Mouse (Mus musculus) spleen, adult 2 months (tissue): Measurements from ENCODE around the gene 2610008E11Rik. TPM values are rescaled to one million over a fixed set of nuclear protein-coding genes. Genes with fewer than 3 reads are reported as not detected.

Source experiments
- DNase-seq, 2 experiments: peaks; one replicate each; pipeline versions ENCODE4 v3.0.0 to v3.0.0-alpha.2; 2012 to 2021; ENCODE audit warnings: low spot score in 2 of 2, low read depth in 1 of 2
- H3K27ac ChIP-seq: fragments of 200-500 bp; 2 replicates; pipeline ENCODE4 v1.5.1; 2012; ENCODE audit warnings: low read length, inconsistent platforms; ENCODE audit not compliant: insufficient read depth
- H3K27me3 ChIP-seq: fragments of 200-500 bp; 2 replicates; pipeline ENCODE4 v1.6.1; 2012; ENCODE audit warnings: mild to moderate bottlenecking, moderate library complexity, low read length, inconsistent platforms; ENCODE audit not compliant: control insufficient read depth, insufficient read depth
- H3K36me3 ChIP-seq: fragments of 200-500 bp; 2 replicates; pipeline ENCODE4 v1.6.1; 2012; ENCODE audit warnings: mild to moderate bottlenecking, low read length, inconsistent platforms; ENCODE audit not compliant: control insufficient read depth, insufficient read depth
- H3K4me1 ChIP-seq: fragments of 200-500 bp; 2 replicates; pipeline ENCODE4 v1.6.1; 2011; ENCODE audit warnings: inconsistent platforms; ENCODE audit not compliant: control insufficient read depth, insufficient read depth, insufficient read length
- H3K4me3 ChIP-seq: fragments of 200-500 bp; 2 replicates; pipeline ENCODE4 v1.5.1; 2011; ENCODE audit warnings: mild to moderate bottlenecking, inconsistent platforms; ENCODE audit not compliant: insufficient read depth, insufficient read length; ENCODE audit errors: extremely low read depth
- CTCF ChIP-seq: fragments of 200-500 bp; IDR thresholded peaks from 2 replicates; pipeline ENCODE4 v1.5.1; 2011; ENCODE audit warnings: mild to moderate bottlenecking, inconsistent platforms; ENCODE audit not compliant: insufficient read depth, insufficient read length, insufficient replicate concordance; ENCODE audit errors: extremely low read depth
- POLR2A ChIP-seq: fragments of 200-500 bp; IDR thresholded peaks from 2 replicates; pipeline ENCODE4 v1.6.1; 2011; ENCODE audit warnings: low read depth, low read length, inconsistent platforms
- WGBS: fragments of 180-500 bp; shearing (Covaris S2); methylation state at CpG from one replicate; pipeline ENCODE4 v1.1.7; 2018; 5-methylcytosine and 5-hydroxymethylcytosine counted together
- polyA plus RNA-seq: library from polyadenylated mRNA; depleted of rRNA; stranded (reverse); fragments of >200 nt; gene quantifications from 2 replicates; pipeline ENCODE4 v1.2.3, GENCODE M21; 2012; rRNA removed

2610008E11Rik gene
- polyA plus RNA-seq = 0.84 and 0.94 TPM in 2 replicates

DNA sequence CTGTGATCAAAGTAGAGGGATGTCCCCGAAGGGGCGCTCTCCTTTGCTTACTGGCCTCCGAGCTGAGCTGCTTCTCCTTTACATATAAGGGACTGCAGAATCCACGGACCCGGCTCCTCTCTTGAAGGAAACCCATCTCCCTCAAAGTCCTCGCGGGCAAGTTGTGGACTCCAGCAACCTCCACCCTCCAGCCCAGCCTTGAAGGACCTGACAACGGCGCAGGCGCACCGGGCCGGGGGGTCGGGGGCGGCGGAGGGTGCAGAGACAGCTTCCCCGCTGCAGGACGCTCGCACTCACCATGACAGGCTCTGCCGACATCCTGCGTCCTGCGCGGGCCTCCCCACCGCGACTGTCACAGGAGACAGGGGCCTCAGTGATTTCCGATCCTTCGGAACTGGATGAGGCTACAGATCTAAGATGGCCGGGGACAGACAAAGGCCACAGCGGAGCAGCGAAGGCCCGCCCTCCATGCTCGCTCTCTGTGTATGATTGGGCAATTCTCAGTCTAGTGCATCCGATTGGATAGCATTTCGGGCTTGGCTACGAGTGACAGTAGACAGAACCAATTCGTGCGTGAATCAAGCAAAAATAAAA lies at the start of gene 2610008E11Rik:
2610008E11Rik (minus strand) TSS at position 440 of the 594 bp plus-strand sequence.
- peak within 1 kb of the TSS; percentile 97 for H3K4me3 ChIP-seq
- under 1% methylated on average over 36 of the region's 36 CpGs for WGBS
- TF ChIP-seq POLR2A (no peak), CTCF (no peak)
- peaks cover under 1% of the 10 kb centered on the region; the same call in 1 of the 2 replicates for H3K36me3 ChIP-seq
- H3K27ac ChIP-seq = peak within 1 kb of the TSS; percentile 90
- H3K27me3 ChIP-seq = no peaks in the 10 kb centered on the region
- no peaks in the 10 kb centered on the region for H3K4me1 ChIP-seq
- DNase-seq = peak; percentile 87 to 94

DNA sequence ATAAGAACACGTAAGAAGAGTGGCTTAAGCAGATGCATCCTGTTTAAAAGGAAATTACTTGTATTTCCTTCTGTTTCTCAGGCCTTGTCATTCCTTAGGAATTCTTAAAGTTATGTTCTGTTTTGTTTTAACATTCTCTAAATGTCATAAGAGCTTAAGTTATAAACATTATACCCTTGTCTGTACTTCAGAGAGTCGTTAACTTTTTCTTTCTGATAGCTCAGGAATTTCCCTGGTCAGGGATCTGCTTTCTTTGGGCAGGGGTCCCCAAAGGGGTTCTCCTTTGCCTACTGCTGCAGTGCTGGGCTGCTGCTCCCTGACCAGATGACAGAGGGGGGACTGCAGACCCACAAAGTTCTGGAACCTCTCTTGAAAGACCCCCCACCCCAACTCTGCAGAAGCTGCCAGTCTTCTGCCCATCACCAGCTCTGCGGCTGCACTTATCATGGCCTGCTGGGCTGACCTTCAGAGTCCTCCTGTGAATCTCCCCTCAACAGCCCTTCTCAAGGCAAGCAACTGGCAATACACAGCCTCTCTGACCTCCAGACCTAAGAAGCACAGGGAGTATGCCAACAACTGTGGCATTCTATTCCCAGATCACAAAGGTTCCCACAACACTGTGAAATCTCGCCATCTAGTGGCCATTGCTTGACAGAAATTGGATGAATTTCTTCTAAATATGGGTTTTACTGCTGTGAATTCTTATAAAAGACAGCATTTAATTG lies 18.9 kb upstream of the 2610008E11Rik start:
- Histone ChIP-seq H3K27ac (no peak overlapping the region), H3K4me1 (no peaks in the 10 kb centered on the region), H3K4me3 (no peak overlapping the region), H3K36me3 (no peaks in the 10 kb centered on the region), H3K27me3 (no peaks in the 10 kb centered on the region)
- DNase-seq = peak in 1 of 2 experiments; percentile 19
- WGBS = 38% methylated on average over 4 of the region's 4 CpGs
- TF ChIP-seq CTCF = peak; percentile 32; the same call in 1 of the 2 replicates
- TF ChIP-seq POLR2A = no peak

DNA sequence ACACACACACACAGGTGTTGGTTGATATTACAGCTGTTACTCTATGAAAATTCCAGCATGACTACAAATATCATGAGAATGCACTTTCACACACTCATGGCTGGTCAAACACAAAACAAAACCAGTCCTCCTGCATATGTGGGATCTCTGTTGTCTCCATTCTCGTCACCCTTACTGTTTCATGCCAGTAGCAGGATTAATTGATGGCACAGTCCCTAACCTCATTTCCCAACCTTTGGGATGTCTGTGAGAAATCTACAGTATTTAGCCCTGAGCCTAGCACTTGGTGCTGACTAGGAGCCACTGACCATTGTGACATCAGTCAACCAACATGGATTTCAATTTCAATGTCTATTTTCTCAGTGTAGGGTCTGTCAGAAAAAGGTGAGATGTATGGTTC lies 17.7 kb upstream of the 2610008E11Rik start:
- Histone ChIP-seq H3K36me3 (no peaks in the 10 kb centered on the region), H3K4me1 (no peaks in the 10 kb centered on the region), H3K27ac (no peak overlapping the region), H3K27me3 (no peaks in the 10 kb centered on the region), H3K4me3 (no peak overlapping the region)
- no peak for DNase-seq
- TF ChIP-seq POLR2A (no peak), CTCF (no peak)
- WGBS = 71% methylated on average over 1 of the region's 1 CpGs

DNA sequence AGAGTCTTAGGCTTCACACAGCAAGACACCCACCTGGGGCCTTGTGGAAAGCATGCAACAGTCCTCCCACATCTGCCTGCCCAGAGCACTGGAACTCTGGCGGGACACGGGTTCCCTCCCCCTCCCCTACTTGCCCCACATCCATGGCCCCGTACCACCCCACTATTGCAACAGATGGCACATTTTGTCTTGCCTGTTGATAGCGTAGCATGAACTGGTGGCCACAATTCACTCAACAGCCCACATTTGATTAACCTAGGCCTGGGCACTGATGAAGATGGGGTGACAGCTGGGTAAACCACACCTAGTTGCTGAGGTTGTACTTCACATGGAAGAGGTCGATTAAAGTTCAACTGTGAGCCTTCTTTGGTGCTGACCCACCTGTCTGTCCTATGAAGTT lies 13.1 kb upstream of the 2610008E11Rik start:
- DNase-seq = no peak
- Histone ChIP-seq H3K27me3 (no peaks in the 10 kb centered on the region), H3K4me1 (no peaks in the 10 kb centered on the region), H3K4me3 (no peak overlapping the region), H3K27ac (no peak overlapping the region), H3K36me3 (no peaks in the 10 kb centered on the region)
- TF ChIP-seq POLR2A = no peak
- TF ChIP-seq CTCF = no peak
- WGBS = 89% methylated on average over 5 of the region's 5 CpGs

DNA sequence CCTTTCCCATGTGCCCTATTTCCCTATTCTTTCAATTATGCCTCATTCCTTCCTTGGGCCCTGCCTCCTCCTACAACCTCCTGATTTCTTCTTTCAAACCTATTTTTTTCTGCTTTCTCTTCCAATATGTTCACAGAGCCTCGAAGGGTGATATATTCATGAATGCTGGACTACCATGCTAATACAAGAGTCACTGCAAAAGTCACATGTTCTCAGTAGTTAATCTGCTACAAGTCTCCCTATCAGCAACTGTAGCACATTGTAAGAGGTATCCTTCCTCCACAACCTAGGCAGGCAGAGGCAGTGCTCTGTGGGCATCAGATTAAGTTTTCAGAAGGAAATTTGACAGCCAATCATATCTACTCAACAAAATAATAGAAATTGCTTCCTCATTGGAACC lies 11.8 kb upstream of the 2610008E11Rik start:
- no peak for DNase-seq
- no peak overlapping the region for H3K4me3 ChIP-seq
- H3K27ac ChIP-seq = no peak overlapping the region
- no peaks in the 10 kb centered on the region for H3K36me3 ChIP-seq
- 78% methylated on average over 1 of the region's 1 CpGs for WGBS
- no peaks in the 10 kb centered on the region for H3K4me1 ChIP-seq
- TF ChIP-seq CTCF = no peak
- no peaks in the 10 kb centered on the region for H3K27me3 ChIP-seq

DNA sequence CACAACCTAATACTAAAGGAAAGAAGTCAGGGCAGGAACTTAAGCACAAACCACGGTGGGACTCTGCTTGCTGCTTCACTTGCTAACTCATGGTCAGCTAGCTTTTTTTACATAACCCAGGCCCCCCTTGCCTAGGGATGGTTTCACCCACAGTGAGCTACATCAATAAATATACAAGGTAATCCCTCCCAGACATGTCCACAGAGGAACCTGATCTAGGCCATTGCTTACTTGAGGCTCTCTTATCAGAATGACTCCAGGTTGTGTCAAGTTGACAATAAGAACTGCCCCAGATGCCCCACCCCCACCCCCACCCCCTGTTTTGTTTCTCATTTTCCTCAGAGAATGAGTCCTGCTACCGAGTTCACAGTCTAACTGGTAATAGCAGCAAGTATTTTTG lies 10.1 kb upstream of the 2610008E11Rik start:
- Histone ChIP-seq H3K4me1 (no peaks in the 10 kb centered on the region), H3K4me3 (no peak overlapping the region), H3K27ac (no peak overlapping the region), H3K36me3 (no peaks in the 10 kb centered on the region), H3K27me3 (no peaks in the 10 kb centered on the region)
- no peak for DNase-seq
- WGBS = 58% methylated on average over 2 of the region's 2 CpGs
- TF ChIP-seq POLR2A (no peak), CTCF (no peak)
